ENCODE assay signal across 29 mouse cellular contexts in genomic region chr3:117024111-117024510, GRCm38 (mm10). TPM values are rescaled to one million over a fixed set of nuclear protein-coding genes. Genes with fewer than 3 reads are reported as not detected.
DNase-seq lines count a peak whose midpoint lies in the region; ATAC-seq and TF ChIP-seq lines count a peak whose summit lies in the region.
"Had no signal": no experiment of that assay in that cellular context is flagged by ENCODE, and none has a peak within 500 bp of the region (broad histone marks: within the 10 kb centered on the region; RNA-seq: fewer than 3 reads in every experiment).

No protein-coding gene starts in this region.

- DNase-seq in heart, adult 18-20 months, result peak; percentile 9 to 30
- no peak for DNase-seq in heart, postnatal 25 days (ENCODE audit: low spot score)
- DNase-seq in liver, postnatal 0 days, result no peak
- DNase-seq in liver, embryonic 11.5 days (ENCODE audit: low spot score), result no peak
- no peak for DNase-seq in spleen, postnatal 10 days (ENCODE audit: low spot score in 2 of 2)
- no peak for DNase-seq in frontal cortex, adult 2 months (ENCODE audit: extremely low spot score in 1 of 2, low spot score in 1 of 2)
- DNase-seq: cerebellum, adult 9-10 months; kidney, adult 11 months; lung, adult 18-20 months; lung, postnatal 14 days; thymus, postnatal 25 days had no signal

- TF ChIP-seq EP300 in liver, postnatal 0 days (IDR thresholded peaks at IDR 0.05; ENCODE audit: low read depth), result no peak

- peak; percentile 80 for ATAC-seq in liver, postnatal 0 days
- no peak for ATAC-seq in liver, embryonic 11.5 days (replicated peaks; ENCODE audit: low FRiP score)
- ATAC-seq in intestine, embryonic 16.5 days, result peak; percentile 71; the same call in 1 of the 2 replicates
- ATAC-seq: activated CD4-positive, CD25-positive, alpha-beta regulatory T cell, adult 4 months; forebrain, embryonic 16.5 days; hindbrain, embryonic 16.5 days had no signal

- intact Hi-C loops in heart, postnatal 25 days (cut with DNase I), result loop anchor here (5.0 kb wide), 2 partner anchors 42 to 57 kb away; partner anchors contain the start of genes 4930455H04Rik and Palmd

- H3K9ac ChIP-seq in liver, postnatal 0 days (replicated peaks), result no peak overlapping the region
- no peak overlapping the region for H3K9ac ChIP-seq in liver, embryonic 11.5 days (ENCODE audit: low read depth, low read length)
- no peak overlapping the region for H3K9ac ChIP-seq in intestine, embryonic 16.5 days (ENCODE audit: low read depth, low read length)
- H3K9ac ChIP-seq: heart, embryonic 13.5 days; kidney, embryonic 15.5 days; midbrain, embryonic 12.5 days; neural tube, embryonic 15.5 days had no signal

- TF ChIP-seq CTCF in liver, postnatal 0 days (IDR thresholded peaks at IDR 0.05; ENCODE audit: low read depth), result no peak

- 56% methylated on average over 1 of the region's 1 CpGs for WGBS in liver, postnatal 0 days (ENCODE audit: insufficient replicate concordance)
- 91% methylated on average over 1 of the region's 1 CpGs for WGBS in liver, embryonic 11.5 days
- WGBS in intestine, embryonic 16.5 days, result 50% methylated on average over 1 of the region's 1 CpGs

- no peak overlapping the region for H3K4me2 ChIP-seq in liver, postnatal 0 days (ENCODE audit: low read depth, low read length)
- H3K4me2 ChIP-seq in liver, embryonic 11.5 days, result no peak overlapping the region
- H3K4me2 ChIP-seq in intestine, embryonic 16.5 days (ENCODE audit: low read depth, low read length), result no peak overlapping the region
- H3K4me2 ChIP-seq: heart, embryonic 13.5 days; kidney, embryonic 15.5 days; midbrain, embryonic 12.5 days; neural tube, embryonic 15.5 days had no signal

- peaks cover 3% of the 10 kb centered on the region; the same call in 1 of the 2 replicates for H3K4me1 ChIP-seq in liver, postnatal 0 days (ENCODE audit: insufficient read depth)
- H3K4me1 ChIP-seq in liver, embryonic 11.5 days (replicated peaks; ENCODE audit: control insufficient read depth, insufficient read depth, low read length), result no peaks in the 10 kb centered on the region
- no peaks in the 10 kb centered on the region for H3K4me1 ChIP-seq in intestine, embryonic 16.5 days (ENCODE audit: control insufficient read depth, insufficient read depth, low read length)
- H3K4me1 ChIP-seq: embryonic facial prominence, embryonic 10.5 days; heart, embryonic 13.5 days; hindbrain, embryonic 10.5 days; kidney, embryonic 15.5 days; midbrain, embryonic 12.5 days; neural tube, embryonic 15.5 days had no signal

- no peak overlapping the region for H3K27ac ChIP-seq in liver, postnatal 0 days (ENCODE audit: low read depth)
- no peak overlapping the region for H3K27ac ChIP-seq in liver, embryonic 11.5 days (ENCODE audit: low read depth, low read length)
- no peak overlapping the region for H3K27ac ChIP-seq in intestine, embryonic 16.5 days (ENCODE audit: low read length)
- H3K27ac ChIP-seq: embryonic facial prominence, embryonic 10.5 days; heart, embryonic 13.5 days; hindbrain, embryonic 10.5 days; kidney, embryonic 15.5 days; midbrain, embryonic 12.5 days; neural tube, embryonic 15.5 days had no signal

- no peak overlapping the region for H3K4me3 ChIP-seq in liver, postnatal 0 days (ENCODE audit: low read depth, low read length)
- no peak overlapping the region for H3K4me3 ChIP-seq in liver, embryonic 11.5 days (ENCODE audit: low read depth, low read length)
- no peak overlapping the region for H3K4me3 ChIP-seq in intestine, embryonic 16.5 days (ENCODE audit: low read length)
- H3K4me3 ChIP-seq: embryonic facial prominence, embryonic 10.5 days; heart, embryonic 13.5 days; hindbrain, embryonic 10.5 days; kidney, embryonic 15.5 days; midbrain, embryonic 12.5 days; neural tube, embryonic 15.5 days had no signal

- H3K27me3 ChIP-seq in liver, postnatal 0 days (ENCODE audit: insufficient read depth, low read length), result no peaks in the 10 kb centered on the region
- H3K27me3 ChIP-seq in liver, embryonic 11.5 days (replicated peaks; ENCODE audit: control insufficient read depth, insufficient read depth, low read length), result no peaks in the 10 kb centered on the region
- no peaks in the 10 kb centered on the region for H3K27me3 ChIP-seq in intestine, embryonic 16.5 days (replicated peaks; ENCODE audit: control insufficient read depth, insufficient read depth, low read length)
- H3K27me3 ChIP-seq: heart, embryonic 13.5 days; kidney, embryonic 15.5 days; midbrain, embryonic 12.5 days; neural tube, embryonic 15.5 days had no signal

- H3K36me3 ChIP-seq in liver, postnatal 0 days (replicated peaks; ENCODE audit: insufficient read depth, low read length), result no peaks in the 10 kb centered on the region
- no peaks in the 10 kb centered on the region for H3K36me3 ChIP-seq in liver, embryonic 11.5 days (ENCODE audit: control insufficient read depth, insufficient read depth, low read length)
- no peaks in the 10 kb centered on the region for H3K36me3 ChIP-seq in intestine, embryonic 16.5 days (ENCODE audit: control insufficient read depth, insufficient read depth, low read length)
- H3K36me3 ChIP-seq: embryonic facial prominence, embryonic 10.5 days; heart, embryonic 13.5 days; hindbrain, embryonic 10.5 days; kidney, embryonic 15.5 days; midbrain, embryonic 12.5 days; neural tube, embryonic 15.5 days had no signal

- no peaks in the 10 kb centered on the region for H3K9me3 ChIP-seq in liver, postnatal 0 days (ENCODE audit: low read length)
- no peaks in the 10 kb centered on the region for H3K9me3 ChIP-seq in liver, embryonic 11.5 days (ENCODE audit: control insufficient read depth, low read length)
- no peaks in the 10 kb centered on the region for H3K9me3 ChIP-seq in intestine, embryonic 16.5 days (ENCODE audit: control insufficient read depth, low read length)
- H3K9me3 ChIP-seq: embryonic facial prominence, embryonic 10.5 days; heart, embryonic 13.5 days; hindbrain, embryonic 10.5 days; kidney, embryonic 15.5 days; midbrain, embryonic 12.5 days; neural tube, embryonic 15.5 days had no signal

RNA-seq across cellular contexts. Expression of gene Palmd, which starts 55.3 kb away (rescaled TPM):
- 10 to 100 TPM; 46.9 to 50.3 TPM for total RNA-seq in heart, adult 18-20 months (2021)
- 10 to 100 TPM; 54.5 to 71.2 TPM for total RNA-seq in heart, postnatal 25 days (2021)
- polyA plus RNA-seq in liver, postnatal 0 days (2015; fragmentation: Nextera tagmentation; extraction: Ambion mirVana), result 30.8 and 31.0 TPM in 2 replicates
- 4.6 and 4.8 TPM in 2 replicates for polyA plus RNA-seq in liver, embryonic 11.5 days (2014; fragmentation: Nextera tagmentation; extraction: Ambion mirVana)
- polyA plus RNA-seq in intestine, embryonic 16.5 days (2015; fragmentation: Nextera tagmentation; extraction: Ambion mirVana), result 2.8 and 2.9 TPM in 2 replicates
- 10.8 and 12.8 TPM in 2 replicates for polyA plus RNA-seq in frontal cortex, adult 2 months (2012; rRNA removed)
- total RNA-seq: megakaryocyte, adult 5-6 weeks had no signal
- polyA plus RNA-seq: activated CD4-positive, CD25-positive, alpha-beta regulatory T cell, adult 4 months had no signal

RNA-seq across cellular contexts. Expression of gene 4930455H04Rik, which starts 56.0 kb away (rescaled TPM):
- under 1 TPM in 1 of 2 experiments, not detected in 1; 0.21 TPM for total RNA-seq in heart, adult 18-20 months (2021)
- not detected for total RNA-seq in heart, postnatal 25 days (2021)
- 0.19 TPM in 1 of 2 replicates, not detected in the other for polyA plus RNA-seq in liver, postnatal 0 days (2015; fragmentation: Nextera tagmentation; extraction: Ambion mirVana)
- not detected in 2 replicates for polyA plus RNA-seq in liver, embryonic 11.5 days (2014; fragmentation: Nextera tagmentation; extraction: Ambion mirVana)
- not detected in 2 replicates for polyA plus RNA-seq in intestine, embryonic 16.5 days (2015; fragmentation: Nextera tagmentation; extraction: Ambion mirVana)
- not detected in 2 replicates for polyA plus RNA-seq in frontal cortex, adult 2 months (2012; rRNA removed)
- total RNA-seq: adrenal gland, postnatal 14 days; gastrocnemius, postnatal 4 days; left cerebral cortex, adult 18-20 months; left cerebral cortex, postnatal 36 days; megakaryocyte, adult 5-6 weeks had no signal
- polyA plus RNA-seq: activated CD4-positive, CD25-positive, alpha-beta regulatory T cell, adult 4 months; C2C12; embryonic facial prominence, embryonic 10.5 days; forebrain, embryonic 16.5 days; heart, embryonic 13.5 days; hindbrain, embryonic 10.5 days; hindbrain, embryonic 16.5 days; kidney, embryonic 15.5 days; liver, adult 2 months; midbrain, embryonic 12.5 days; neural tube, embryonic 15.5 days; small intestine, adult 2 months had no signal

Comparison
In these comparisons a context has a peak if more than half of its experiments do, and no peak if none do; other contexts are left out.
1. DNase-seq: peak in heart, adult 18-20 months (2 of 2); none in heart, postnatal 25 days (single experiment), liver, postnatal 0 days (single experiment), liver, embryonic 11.5 days (single experiment), spleen, postnatal 10 days (0 of 2) and frontal cortex, adult 2 months (0 of 2).